ENCODE assay signal across 14 mouse cellular contexts in genomic region chr6:125653416-125653815, GRCm38 (mm10). TPM values are rescaled to one million over a fixed set of nuclear protein-coding genes. Genes with fewer than 3 reads are reported as not detected.
"Had no signal": no experiment of that assay in that cellular context is flagged by ENCODE, and none has a peak within 500 bp of the region (broad histone marks: within the 10 kb centered on the region; RNA-seq: fewer than 3 reads in every experiment).

No protein-coding gene starts in this region.

- DNase-seq: kidney, postnatal 25 days; layer of hippocampus, adult 9-11 months; layer of hippocampus, postnatal 36 days; liver; lung, adult 18-20 months; lung, postnatal 10 days; lung, postnatal 4 days; midbrain, embryonic 14.5 days; thymus, adult 18-20 months; thymus, postnatal 36 days had no signal

RNA-seq across cellular contexts. Expression of gene Ano2, which starts 36.8 kb away (rescaled TPM):
- total RNA-seq: megakaryocyte progenitor cell, adult 5-6 weeks; megakaryocyte-erythroid progenitor cell, adult 5-6 weeks had no signal
- polyA plus RNA-seq: limb, embryonic 13.5 days; spleen, adult 2 months had no signal
